Mouse (Mus musculus): Measurements from ENCODE around the gene Igsf21. TPM values are rescaled to one million over a fixed set of nuclear protein-coding genes. Genes with fewer than 3 reads are reported as not detected.

The Igsf21 gene
- polyA plus RNA-seq, 1 experiment, result 58.2 TPM

GRCm38 (mm10) chr4:140069563-140070330 is 176.8 kb downstream of the Igsf21 start:
- peak; percentile 56 to 73 for DNase-seq (ENCODE audit: extremely low spot score in 1 of 2, low spot score in 1 of 2)

GRCm38 (mm10) chr4:140068468-140068867 is 178.1 kb downstream of the Igsf21 start:
- DNase-seq (ENCODE audit: extremely low spot score in 1 of 2, low spot score in 1 of 2), result no peak

- no peak for DNase-seq (ENCODE audit: extremely low spot score in 1 of 2, low spot score in 1 of 2)
These were observed 180.6 kb downstream of the Igsf21 start for GRCm38 (mm10) chr4:140066011-140066410.

GRCm38 (mm10) chr4:140063153-140063671 is 183.4 kb downstream of the Igsf21 start:
- no peak for DNase-seq (ENCODE audit: extremely low spot score in 1 of 2, low spot score in 1 of 2)

- DNase-seq (ENCODE audit: extremely low spot score in 1 of 2, low spot score in 1 of 2), result no peak
These were observed 186.3 kb downstream of the Igsf21 start for GRCm38 (mm10) chr4:140060251-140060650.

GRCm38 (mm10) chr4:140053042-140053441 is 193.5 kb downstream of the Igsf21 start:
- DNase-seq (ENCODE audit: extremely low spot score in 1 of 2, low spot score in 1 of 2), result no peak

GRCm38 (mm10) chr4:140052575-140052974 is 194.0 kb downstream of the Igsf21 start:
- peak in 1 of 2 experiments; percentile 57 for DNase-seq (ENCODE audit: extremely low spot score in 1 of 2, low spot score in 1 of 2)

- no peak for DNase-seq (ENCODE audit: extremely low spot score in 1 of 2, low spot score in 1 of 2)
These were observed 198.7 kb downstream of the Igsf21 start for GRCm38 (mm10) chr4:140047807-140048362.

GRCm38 (mm10) chr4:140043953-140044352 is 202.6 kb downstream of the Igsf21 start:
- DNase-seq (ENCODE audit: extremely low spot score in 1 of 2, low spot score in 1 of 2), result no peak

- peak in 1 of 2 experiments; percentile 19 for DNase-seq (ENCODE audit: extremely low spot score in 1 of 2, low spot score in 1 of 2)
These were observed 207.8 kb downstream of the Igsf21 start for GRCm38 (mm10) chr4:140038586-140039411.

GRCm38 (mm10) chr4:140037784-140038387 is 208.7 kb downstream of the Igsf21 start:
- peak; percentile 58 to 73 for DNase-seq (ENCODE audit: extremely low spot score in 1 of 2, low spot score in 1 of 2)

GRCm38 (mm10) chr4:140035232-140035631 is 211.4 kb downstream of the Igsf21 start:
- peak in 1 of 2 experiments; percentile 44 for DNase-seq (ENCODE audit: extremely low spot score in 1 of 2, low spot score in 1 of 2)

GRCm38 (mm10) chr4:140033394-140033793 is 213.2 kb downstream of the Igsf21 start:
- DNase-seq (ENCODE audit: extremely low spot score in 1 of 2, low spot score in 1 of 2), result peak in 1 of 2 experiments; percentile 62

- DNase-seq (ENCODE audit: extremely low spot score in 1 of 2, low spot score in 1 of 2), result peak in 1 of 2 experiments; percentile 74
These were observed 216.2 kb downstream of the Igsf21 start for GRCm38 (mm10) chr4:140030415-140030814.

GRCm38 (mm10) chr4:140030040-140030386 is 216.6 kb downstream of the Igsf21 start:
- peak in 1 of 2 experiments; percentile 33 for DNase-seq (ENCODE audit: extremely low spot score in 1 of 2, low spot score in 1 of 2)

GRCm38 (mm10) chr4:140029324-140030039 is 217.1 kb downstream of the Igsf21 start:
- no peak for DNase-seq (ENCODE audit: extremely low spot score in 1 of 2, low spot score in 1 of 2)

GRCm38 (mm10) chr4:140023833-140024232 is 222.8 kb downstream of the Igsf21 start:
- DNase-seq (ENCODE audit: extremely low spot score in 1 of 2, low spot score in 1 of 2), result no peak

- DNase-seq (ENCODE audit: extremely low spot score in 1 of 2, low spot score in 1 of 2), result no peak
These were observed 230.7 kb downstream of the Igsf21 start for GRCm38 (mm10) chr4:140015916-140016315.

GRCm38 (mm10) chr4:140010728-140011470 is 235.7 kb downstream of the Igsf21 start:
- no peak for DNase-seq (ENCODE audit: extremely low spot score in 1 of 2, low spot score in 1 of 2)
